Mouse (Mus musculus) heart, embryonic 13.5 days (tissue): ENCODE data around the gene Cyp11a1. TPM values are rescaled to one million over a fixed set of nuclear protein-coding genes. Genes with fewer than 3 reads are reported as not detected.

ENCODE experiments used
- ATAC-seq: fragments of 200-750 bp; cut with Nextera tagmentation; 2 replicates; pipeline ENCODE4 v1.8.0; 2017; ENCODE audit warnings: moderate TSS enrichment; ENCODE audit not compliant: insufficient number of reproducible peaks, low FRiP score, low TSS enrichment; ENCODE audit errors: extremely low read depth
- H3K27ac ChIP-seq: fragments of 300-500 bp; sonication (generic); replicated peaks from 2 replicates; pipeline ENCODE4 v1.5.1; 2015; ENCODE audit warnings: moderate library complexity, mild to moderate bottlenecking, inconsistent platforms
- H3K27me3 ChIP-seq: fragments of 300-500 bp; sonication (generic); replicated peaks from 2 replicates; pipeline ENCODE4 v1.6.1; 2015; ENCODE audit warnings: mild to moderate bottlenecking, inconsistent platforms
- H3K36me3 ChIP-seq: fragments of 300-500 bp; sonication (generic); 2 replicates; pipeline ENCODE4 v1.6.1; 2015; ENCODE audit warnings: mild to moderate bottlenecking, inconsistent platforms
- H3K4me1 ChIP-seq: fragments of 300-500 bp; sonication (generic); 2 replicates; pipeline ENCODE4 v1.6.1; 2015; ENCODE audit warnings: inconsistent platforms
- H3K4me2 ChIP-seq: fragments of 300-500 bp; sonication (generic); 2 replicates; pipeline ENCODE4 v1.6.1; 2015; ENCODE audit warnings: inconsistent platforms, mild to moderate bottlenecking, moderate library complexity
- H3K4me3 ChIP-seq: fragments of 300-500 bp; sonication (generic); 2 replicates; pipeline ENCODE4 v1.5.1; 2015; ENCODE audit warnings: moderate library complexity, mild to moderate bottlenecking, inconsistent platforms
- H3K9ac ChIP-seq: fragments of 300-500 bp; sonication (generic); 2 replicates; pipeline ENCODE4 v1.6.1; 2015; ENCODE audit warnings: inconsistent platforms, mild to moderate bottlenecking, moderate library complexity
- H3K9me3 ChIP-seq: fragments of 300-500 bp; sonication (generic); 2 replicates; pipeline ENCODE4 v1.6.1; 2016; ENCODE audit warnings: inconsistent platforms
- WGBS: fragments of 180-500 bp; shearing (Covaris S2); methylation state at CpG from one replicate; pipeline ENCODE4 v1.1.7; 2015; ENCODE audit warnings: mixed read lengths; 5-methylcytosine and 5-hydroxymethylcytosine counted together
- polyA plus RNA-seq: library from polyadenylated mRNA; unstranded; fragments of >200 nt; fragmentation: Nextera tagmentation; extraction: Ambion mirVana; gene quantifications from 2 replicates; pipeline ENCODE4 v1.2.1, GENCODE M21; 2015

Gene Cyp11a1
- polyA plus RNA-seq, 1 experiment from 2014 or later = 0.23 TPM

- no peak overlapping the region for H3K27ac ChIP-seq
- no peak for ATAC-seq
- peaks cover 8% of the 10 kb centered on the region for H3K4me1 ChIP-seq
- no peaks in the 10 kb centered on the region for H3K9me3 ChIP-seq
- no peaks in the 10 kb centered on the region for H3K36me3 ChIP-seq
- 62% methylated on average over 8 of the region's 8 CpGs for WGBS
- H3K9ac ChIP-seq = no peak overlapping the region
- no peak overlapping the region for H3K4me2 ChIP-seq
- H3K27me3 ChIP-seq = peaks cover 39% of the 10 kb centered on the region
- H3K4me3 ChIP-seq = no peak overlapping the region
Observed at GRCm38 (mm10) chr9:57992781-57993591, 13.2 kb upstream of the Cyp11a1 start.

DNA sequence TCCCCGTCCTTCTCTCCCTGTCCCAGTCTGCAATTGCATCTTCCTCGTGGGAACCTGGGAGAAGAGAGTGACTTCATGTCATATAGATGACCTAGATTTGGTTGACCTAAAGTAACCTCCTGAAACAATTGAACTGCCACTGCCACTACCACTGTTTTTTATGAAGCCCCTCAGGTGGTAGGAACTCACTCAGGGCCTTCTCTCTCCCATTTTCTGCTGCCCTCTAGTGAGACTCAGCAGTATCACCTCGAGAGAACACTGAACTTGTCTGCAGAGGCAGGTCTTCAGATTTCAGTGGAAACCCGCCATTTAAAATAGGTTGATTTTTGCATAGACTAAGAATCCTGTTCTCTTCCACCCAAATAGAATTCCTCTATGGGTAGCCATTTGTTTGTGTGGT lies 10.9 kb upstream of the Cyp11a1 start:
- peaks cover 56% of the 10 kb centered on the region for H3K27me3 ChIP-seq
- no peak overlapping the region for H3K4me3 ChIP-seq
- 31% methylated on average over 4 of the region's 4 CpGs for WGBS
- H3K4me1 ChIP-seq = peaks cover 8% of the 10 kb centered on the region
- no peak overlapping the region for H3K27ac ChIP-seq
- no peaks in the 10 kb centered on the region for H3K9me3 ChIP-seq
- H3K9ac ChIP-seq = no peak overlapping the region
- no peaks in the 10 kb centered on the region for H3K36me3 ChIP-seq
- no peak for ATAC-seq
- no peak overlapping the region for H3K4me2 ChIP-seq

DNA sequence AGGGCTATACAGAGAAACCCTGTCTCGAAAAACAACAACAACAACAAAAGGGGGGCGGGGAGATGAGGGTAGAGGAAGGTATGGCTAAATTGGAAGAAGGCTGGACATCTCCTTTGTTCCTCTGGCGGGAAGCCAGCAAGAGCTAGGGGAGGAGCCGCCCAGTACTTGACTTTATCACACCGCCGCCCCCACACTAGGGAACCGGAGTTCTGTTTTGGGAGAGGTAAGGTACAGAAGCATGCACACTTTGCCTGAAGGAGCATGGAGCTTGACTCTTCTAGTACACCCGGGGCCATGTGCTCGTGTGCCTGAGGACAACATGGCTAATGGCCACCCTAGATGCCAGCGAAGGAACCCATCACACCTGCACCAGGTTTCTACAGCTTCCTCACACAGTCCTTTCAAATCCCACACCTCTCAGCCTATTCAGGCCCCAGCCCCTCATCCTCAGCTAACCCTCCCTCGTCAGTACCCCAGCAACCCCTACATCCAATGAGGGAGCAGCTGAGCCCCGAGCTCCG lies 8.6 kb upstream of the Cyp11a1 start:
- H3K36me3 ChIP-seq = no peaks in the 10 kb centered on the region
- no peak for ATAC-seq
- no peaks in the 10 kb centered on the region for H3K9me3 ChIP-seq
- H3K4me1 ChIP-seq = peaks cover 8% of the 10 kb centered on the region
- peak overlapping the region; percentile 42 for H3K4me3 ChIP-seq
- H3K27me3 ChIP-seq = peaks cover 66% of the 10 kb centered on the region
- 18% methylated on average over 13 of the region's 13 CpGs for WGBS
- H3K4me2 ChIP-seq = peak overlapping the region; percentile 72
- peak overlapping the region; percentile 68 for H3K9ac ChIP-seq
- no peak overlapping the region for H3K27ac ChIP-seq

- Histone ChIP-seq H3K4me3 (peak overlapping the region; percentile 42), H3K9ac (peak overlapping the region; percentile 68), H3K4me2 (peak overlapping the region; percentile 72), H3K9me3 (no peaks in the 10 kb centered on the region), H3K36me3 (no peaks in the 10 kb centered on the region), H3K27ac (no peak overlapping the region), H3K4me1 (peaks cover 8% of the 10 kb centered on the region), H3K27me3 (peaks cover 66% of the 10 kb centered on the region)
- WGBS = under 1% methylated on average over 20 of the region's 20 CpGs
- ATAC-seq = no peak
Observed at GRCm38 (mm10) chr9:57998032-57998659, 8.1 kb upstream of the Cyp11a1 start.

DNA sequence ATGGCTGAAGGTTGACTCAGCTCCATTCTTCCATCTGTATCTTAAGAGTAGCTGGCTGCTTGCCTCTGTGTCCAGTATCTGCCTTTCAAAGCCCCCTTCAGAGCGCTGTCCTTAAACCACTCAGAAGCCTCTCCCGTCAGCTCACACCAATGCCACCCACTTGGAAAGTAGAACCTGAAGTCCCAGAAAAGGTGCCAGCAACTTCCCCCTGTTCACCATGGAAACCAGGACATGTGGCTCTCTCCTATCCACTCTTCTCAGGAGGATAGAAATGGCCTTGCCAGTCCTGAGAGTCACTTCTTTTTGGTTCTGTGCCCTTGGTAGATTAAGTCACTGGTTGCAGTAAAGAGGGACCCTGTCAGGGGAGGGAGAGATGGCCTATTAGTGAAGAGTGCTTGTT lies 7.5 kb upstream of the Cyp11a1 start:
- Histone ChIP-seq H3K36me3 (no peaks in the 10 kb centered on the region), H3K9me3 (no peaks in the 10 kb centered on the region), H3K27me3 (peaks cover 66% of the 10 kb centered on the region), H3K4me3 (no peak overlapping the region), H3K27ac (no peak overlapping the region), H3K4me2 (no peak overlapping the region), H3K4me1 (peaks cover 8% of the 10 kb centered on the region), H3K9ac (no peak overlapping the region)
- no peak for ATAC-seq
- 50% methylated on average over 2 of the region's 2 CpGs for WGBS

GRCm38 (mm10) chr9:57999676-58000075 lies 6.5 kb upstream of the Cyp11a1 start:
- H3K4me1 ChIP-seq = peaks cover 8% of the 10 kb centered on the region
- H3K9ac ChIP-seq = no peak overlapping the region
- H3K27ac ChIP-seq = no peak overlapping the region
- H3K27me3 ChIP-seq = peaks cover 63% of the 10 kb centered on the region
- no peak overlapping the region for H3K4me3 ChIP-seq
- H3K9me3 ChIP-seq = no peaks in the 10 kb centered on the region
- WGBS = 37% methylated on average over 2 of the region's 2 CpGs
- no peak overlapping the region for H3K4me2 ChIP-seq
- no peaks in the 10 kb centered on the region for H3K36me3 ChIP-seq
- no peak for ATAC-seq

GRCm38 (mm10) chr9:58003272-58003671 lies 2.9 kb upstream of the Cyp11a1 start:
- 51% methylated on average over 2 of the region's 2 CpGs for WGBS
- Histone ChIP-seq H3K9me3 (no peaks in the 10 kb centered on the region), H3K9ac (no peak overlapping the region), H3K4me1 (peaks cover 1% of the 10 kb centered on the region), H3K27me3 (peaks cover 33% of the 10 kb centered on the region), H3K36me3 (no peaks in the 10 kb centered on the region), H3K27ac (no peak overlapping the region), H3K4me2 (no peak overlapping the region), H3K4me3 (no peak overlapping the region)
- no peak for ATAC-seq

DNA sequence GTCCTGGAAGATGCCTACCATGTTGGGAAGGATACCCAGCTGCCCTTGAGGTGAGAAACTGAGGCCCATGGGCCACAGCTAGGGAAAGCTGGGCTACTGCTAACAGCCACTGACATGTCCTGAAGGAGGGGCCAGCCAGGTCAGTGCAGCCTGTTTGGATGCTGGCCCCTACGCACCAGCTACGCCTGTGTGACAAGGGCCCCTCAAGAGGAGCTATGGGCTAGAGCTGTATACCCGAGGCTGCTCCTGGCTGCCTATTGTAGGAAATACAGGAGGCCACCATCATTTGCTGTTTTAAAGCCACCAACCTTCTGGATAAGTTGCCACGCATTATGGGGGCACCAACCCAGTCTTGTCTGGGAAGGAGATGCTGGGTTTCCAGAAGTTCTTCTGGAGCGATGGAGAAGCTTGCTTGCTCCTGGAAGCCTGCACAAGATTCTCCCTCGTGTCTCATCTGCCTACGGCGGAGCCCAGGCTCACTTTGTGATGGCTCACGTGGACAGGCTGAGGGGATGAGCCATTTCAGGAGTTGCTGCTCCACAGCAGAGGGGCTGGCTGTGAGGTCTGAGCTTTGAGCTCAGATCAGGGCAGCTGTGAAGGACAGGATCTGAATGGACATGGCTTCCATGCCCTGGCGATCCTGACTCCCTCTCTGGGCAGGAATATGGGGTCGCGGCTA lies 2.3 kb downstream of the Cyp11a1 start:
- no peak; the same call in 1 of the 2 replicates for ATAC-seq
- peak overlapping the region; percentile 67 for H3K9ac ChIP-seq
- H3K4me2 ChIP-seq = peak overlapping the region; percentile 57
- no peaks in the 10 kb centered on the region for H3K9me3 ChIP-seq
- H3K27ac ChIP-seq = peak overlapping the region; percentile 79
- no peaks in the 10 kb centered on the region for H3K36me3 ChIP-seq
- 52% methylated on average over 12 of the region's 12 CpGs for WGBS
- 0 out of 2 replicates have a peak, but pooled peaks cover 3% of the 10 kb centered on the region for H3K27me3 ChIP-seq
- H3K4me3 ChIP-seq = peak overlapping the region; percentile 8
- peaks cover 28% of the 10 kb centered on the region for H3K4me1 ChIP-seq

DNA sequence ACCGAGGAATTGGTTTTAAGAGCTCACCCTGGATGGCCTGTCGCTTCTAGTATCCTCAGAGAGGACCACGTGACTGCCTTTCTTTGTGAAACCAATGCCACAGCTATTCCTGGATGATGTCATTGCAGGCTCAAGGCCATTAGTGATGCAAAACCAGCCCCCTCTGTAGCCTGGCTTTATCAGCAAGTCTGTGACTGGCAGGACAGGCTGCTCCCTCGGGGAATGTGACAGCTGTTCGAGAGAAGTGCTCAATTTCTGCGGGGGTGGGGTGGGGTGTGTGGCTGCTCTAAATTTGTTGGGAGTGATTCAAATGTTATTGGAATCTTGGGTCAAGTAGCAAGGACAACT lies 2.8 kb downstream of the Cyp11a1 start:
- peak overlapping the region; percentile 67 for H3K9ac ChIP-seq
- no peaks in the 10 kb centered on the region for H3K36me3 ChIP-seq
- H3K27ac ChIP-seq = peak overlapping the region; percentile 79
- no peaks in the 10 kb centered on the region for H3K9me3 ChIP-seq
- H3K4me3 ChIP-seq = peak overlapping the region; percentile 8
- peaks cover 28% of the 10 kb centered on the region for H3K4me1 ChIP-seq
- 0 out of 2 replicates have a peak, but pooled peaks cover 3% of the 10 kb centered on the region for H3K27me3 ChIP-seq
- WGBS = 3% methylated on average over 6 of the region's 6 CpGs
- ATAC-seq = peak; percentile 55; the same call in 1 of the 2 replicates
- peak overlapping the region; percentile 57 for H3K4me2 ChIP-seq

DNA sequence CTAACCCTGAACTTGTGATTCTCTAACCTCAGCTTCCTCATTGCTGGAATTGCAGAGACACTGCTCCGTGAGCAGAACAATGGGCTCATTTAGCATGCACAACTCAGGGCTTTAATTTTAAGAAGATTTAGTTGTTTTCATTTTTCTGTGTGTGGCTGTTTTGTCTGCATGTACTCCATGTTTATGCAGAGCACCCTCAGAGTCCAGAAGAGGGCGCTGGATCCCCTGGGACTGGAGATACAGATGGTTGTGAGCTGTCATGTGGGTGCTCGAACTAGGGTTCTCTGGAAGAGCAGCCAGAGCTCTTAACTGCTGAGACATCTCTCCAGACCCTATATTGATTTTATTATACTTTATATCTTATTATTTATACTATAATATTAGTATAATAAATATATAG lies 3.4 kb downstream of the Cyp11a1 start:
- no peak for ATAC-seq
- peak overlapping the region; percentile 51 for H3K27ac ChIP-seq

GRCm38 (mm10) chr9:58011027-58011426 lies 4.8 kb downstream of the Cyp11a1 start:
- no peaks in the 10 kb centered on the region for H3K36me3 ChIP-seq
- no peak overlapping the region for H3K9ac ChIP-seq
- H3K4me1 ChIP-seq = peaks cover 28% of the 10 kb centered on the region
- no peak overlapping the region for H3K27ac ChIP-seq
- H3K4me3 ChIP-seq = no peak overlapping the region
- H3K4me2 ChIP-seq = no peak overlapping the region
- H3K27me3 ChIP-seq = 0 out of 2 replicates have a peak, but pooled peaks cover 6% of the 10 kb centered on the region
- H3K9me3 ChIP-seq = no peaks in the 10 kb centered on the region
- 42% methylated on average over 7 of the region's 7 CpGs for WGBS
- ATAC-seq = no peak

More for the DNA sequence above, 3.4 kb downstream of the Cyp11a1 start:
- whole genome bisulfite sequencing = 61% methylated on average over 3 of the region's 3 CpGs
- no peaks in the 10 kb centered on the region for H3K9me3 ChIP-seq
- no peaks in the 10 kb centered on the region for H3K36me3 ChIP-seq
- H3K27me3 ChIP-seq = 0 out of 2 replicates have a peak, but pooled peaks cover 3% of the 10 kb centered on the region
- no peak overlapping the region for H3K4me3 ChIP-seq
- peak overlapping the region; percentile 57 for H3K4me2 ChIP-seq
- H3K4me1 ChIP-seq = peaks cover 28% of the 10 kb centered on the region
- no peak overlapping the region for H3K9ac ChIP-seq
